Mouse (Mus musculus): ENCODE data around the gene Ccnyl1.

The Ccnyl1 gene

GRCm38 (mm10) chr1:64738661-64739082, 48.4 kb downstream of the Ccnyl1 start:
- DNase-seq = peak in 1 of 2 experiments; percentile 15

- DNase-seq = no peak
Observed at GRCm38 (mm10) chr1:64742741-64743408, 52.6 kb downstream of the Ccnyl1 start.

GRCm38 (mm10) chr1:64744616-64745015, 54.4 kb downstream of the Ccnyl1 start:
- no peak for DNase-seq

- DNase-seq = no peak
Observed at GRCm38 (mm10) chr1:64753109-64753508, 62.9 kb downstream of the Ccnyl1 start.

GRCm38 (mm10) chr1:64753668-64754067, 63.4 kb downstream of the Ccnyl1 start:
- DNase-seq = no peak

- no peak for DNase-seq
Observed at GRCm38 (mm10) chr1:64754658-64755057, 64.4 kb downstream of the Ccnyl1 start.

- no peak for DNase-seq
Observed at GRCm38 (mm10) chr1:64755971-64756639, 65.8 kb downstream of the Ccnyl1 start.

- no peak for DNase-seq
Observed at GRCm38 (mm10) chr1:64756640-64757030, 66.4 kb downstream of the Ccnyl1 start.

- DNase-seq = peak; percentile 15 to 22
Observed at GRCm38 (mm10) chr1:64757254-64757653, 67.0 kb downstream of the Ccnyl1 start.

- no peak for DNase-seq
Observed at GRCm38 (mm10) chr1:64757766-64758165, 67.5 kb downstream of the Ccnyl1 start.

- no peak for DNase-seq
Observed at GRCm38 (mm10) chr1:64761646-64762045, 71.4 kb downstream of the Ccnyl1 start.

- DNase-seq = no peak
Observed at GRCm38 (mm10) chr1:64770169-64770568, 79.9 kb downstream of the Ccnyl1 start.

- no peak for DNase-seq
Observed at GRCm38 (mm10) chr1:64773305-64773704, 83.0 kb downstream of the Ccnyl1 start.

Measured in cerebellum, postnatal 14 days (tissue).